Mouse (Mus musculus) cortical plate, adult 2 months (tissue): ENCODE results near the gene Dctpp1. TPM values are rescaled to one million over a fixed set of nuclear protein-coding genes. Genes with fewer than 3 reads are reported as not detected.

ENCODE experiments used
- H3K27ac ChIP-seq: fragments of 200-500 bp; 2 replicates; pipeline ENCODE4 v1.5.1; 2012; ENCODE audit warnings: low read length, control low read depth, inconsistent platforms; ENCODE audit not compliant: insufficient read depth
- H3K4me1 ChIP-seq: fragments of 200-500 bp; 2 replicates; pipeline ENCODE4 v1.6.1; 2011; ENCODE audit warnings: low read length; ENCODE audit not compliant: control insufficient read depth, insufficient read depth
- H3K4me3 ChIP-seq: fragments of 200-500 bp; 2 replicates; pipeline ENCODE4 v1.5.1; 2011; ENCODE audit warnings: mild to moderate bottlenecking, low read length, control low read depth; ENCODE audit not compliant: insufficient read depth
- CTCF ChIP-seq: fragments of 200-500 bp; IDR thresholded peaks from 2 replicates; pipeline ENCODE4 v1.5.1; 2011; ENCODE audit warnings: mild to moderate bottlenecking, control low read depth, low read length; ENCODE audit not compliant: insufficient read depth; ENCODE audit errors: extremely low read depth
- POLR2A ChIP-seq: fragments of 200-500 bp; IDR thresholded peaks from 2 replicates; pipeline ENCODE4 v1.6.1; 2011; ENCODE audit warnings: mild to moderate bottlenecking, low read length, control low read depth; ENCODE audit not compliant: insufficient read depth; ENCODE audit errors: extremely low read depth
- polyA plus RNA-seq: library from polyadenylated mRNA; depleted of rRNA; stranded (reverse); fragments of >200 nt; gene quantifications from 2 replicates; pipeline ENCODE4 v1.2.3, GENCODE M21; 2012; rRNA removed

Gene Dctpp1
- polyA plus RNA-seq, result 33.0 and 37.4 TPM in 2 replicates

- Histone ChIP-seq H3K4me3 (peak within 1 kb of the TSS; percentile 68), H3K27ac (no peak within 1 kb of the TSS), H3K4me1 (peaks cover 2% of the 10 kb centered on the region; the same call in 1 of the 2 replicates)
- TF ChIP-seq POLR2A, result peak; percentile 75
- TF ChIP-seq CTCF, result peak; percentile 78
These were observed at the start of gene Dctpp1 for GRCm38 (mm10) chr7:127260309-127261111. Gene Dctpp1, minus strand, starts transcription at chr7:127260709.

- TF ChIP-seq CTCF, result no peak
- no peak for TF ChIP-seq POLR2A
- Histone ChIP-seq H3K4me1 (no peaks in the 10 kb centered on the region), H3K27ac (no peak overlapping the region), H3K4me3 (no peak overlapping the region)
These were observed 49.4 kb upstream of the Dctpp1 start for GRCm38 (mm10) chr7:127309951-127310350.

GRCm38 (mm10) chr7:127308887-127309286 lies 48.4 kb upstream of the Dctpp1 start:
- no peak overlapping the region for H3K27ac ChIP-seq
- no peaks in the 10 kb centered on the region for H3K4me1 ChIP-seq
- no peak overlapping the region for H3K4me3 ChIP-seq
- TF ChIP-seq POLR2A, result no peak
- TF ChIP-seq CTCF, result peak; percentile 57

GRCm38 (mm10) chr7:127308431-127308830 lies 47.9 kb upstream of the Dctpp1 start:
- TF ChIP-seq CTCF, result no peak
- TF ChIP-seq POLR2A, result no peak
- H3K4me1 ChIP-seq, result no peaks in the 10 kb centered on the region
- H3K27ac ChIP-seq, result no peak overlapping the region
- H3K4me3 ChIP-seq, result no peak overlapping the region

GRCm38 (mm10) chr7:127297586-127298193 lies 37.2 kb upstream of the Dctpp1 start:
- no peaks in the 10 kb centered on the region for H3K4me1 ChIP-seq
- no peak overlapping the region for H3K27ac ChIP-seq
- no peak for TF ChIP-seq POLR2A
- TF ChIP-seq CTCF, result no peak
- no peak overlapping the region for H3K4me3 ChIP-seq

GRCm38 (mm10) chr7:127296786-127297555 lies 36.5 kb upstream of the Dctpp1 start:
- Histone ChIP-seq H3K4me3 (no peak overlapping the region), H3K27ac (no peak overlapping the region), H3K4me1 (no peaks in the 10 kb centered on the region)
- no peak for TF ChIP-seq POLR2A
- no peak for TF ChIP-seq CTCF

- TF ChIP-seq CTCF (no peak), POLR2A (no peak)
- Histone ChIP-seq H3K27ac (no peak within 1 kb of the TSS), H3K4me1 (no peaks in the 10 kb centered on the region), H3K4me3 (no peak within 1 kb of the TSS)
These were observed 35.6 kb upstream of the Dctpp1 start, which contains the start of gene Itgal for GRCm38 (mm10) chr7:127296098-127296497. Gene Itgal, plus strand, starts transcription at chr7:127296260.

- TF ChIP-seq POLR2A, result no peak
- TF ChIP-seq CTCF, result no peak
- Histone ChIP-seq H3K27ac (no peak overlapping the region), H3K4me3 (no peak overlapping the region), H3K4me1 (no peaks in the 10 kb centered on the region)
These were observed 29.6 kb upstream of the Dctpp1 start for GRCm38 (mm10) chr7:127290142-127290541.

- H3K4me3 ChIP-seq, result no peak overlapping the region
- no peaks in the 10 kb centered on the region for H3K4me1 ChIP-seq
- TF ChIP-seq CTCF, result no peak
- TF ChIP-seq POLR2A, result no peak
- no peak overlapping the region for H3K27ac ChIP-seq
These were observed 28.8 kb upstream of the Dctpp1 start for GRCm38 (mm10) chr7:127289306-127289705.

- Histone ChIP-seq H3K4me3 (no peak overlapping the region), H3K27ac (no peak overlapping the region), H3K4me1 (no peaks in the 10 kb centered on the region)
- TF ChIP-seq POLR2A (no peak), CTCF (no peak)
These were observed 27.4 kb upstream of the Dctpp1 start for GRCm38 (mm10) chr7:127287940-127288339.
